In the genomic region with DNA sequence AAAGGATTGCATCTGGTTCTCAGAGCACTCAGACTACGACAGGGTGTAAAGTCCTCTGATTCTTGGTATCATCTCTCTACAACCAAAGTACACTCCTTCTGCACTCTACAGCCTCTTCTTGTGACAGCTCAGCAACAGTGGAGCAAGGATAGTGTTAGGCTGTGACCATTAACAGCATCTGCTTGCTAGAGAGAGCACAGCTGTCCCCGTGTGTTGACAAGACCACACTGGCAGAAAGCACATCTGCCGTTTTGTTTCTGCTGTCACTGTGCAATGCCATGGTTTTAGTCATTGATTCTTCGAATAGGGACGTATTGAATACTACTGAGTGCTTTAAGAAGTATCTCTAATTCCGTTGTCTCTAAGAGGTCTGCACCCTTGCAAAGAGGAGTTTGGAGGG, we compare ENCODE assay signal across 27 mouse cellular contexts. TPM values are rescaled to one million over a fixed set of nuclear protein-coding genes. Genes with fewer than 3 reads are reported as not detected.
"Had no signal": no experiment of that assay in that cellular context is flagged by ENCODE, and none has a peak within 500 bp of the region (broad histone marks: within the 10 kb centered on the region; RNA-seq: fewer than 3 reads in every experiment).

No protein-coding gene starts in this region.

- H3K27me3 ChIP-seq: heart, embryonic 12.5 days; limb, embryonic 13.5 days; limb, embryonic 15.5 days; liver, embryonic 12.5 days had no signal

- DNase-seq: gastrocnemius, adult 2 months; gastrocnemius, postnatal 10 days; gastrocnemius, postnatal 25 days; heart, adult 18-20 months; heart, postnatal 10 days; heart, postnatal 4 days; kidney, adult 18-20 months; kidney, adult 8-10 months; kidney, postnatal 14 days; kidney, postnatal 36 days; layer of hippocampus, adult 9-11 months; layer of hippocampus, postnatal 36 days; left cerebral cortex, postnatal 4 days had no signal

- H3K27ac ChIP-seq: gastrocnemius, adult 2 months; heart, embryonic 10.5 days; hindbrain, embryonic 10.5 days; hindbrain, embryonic 12.5 days; kidney, embryonic 15.5 days; kidney, postnatal 0 days; limb, embryonic 13.5 days; limb, embryonic 15.5 days; liver, embryonic 12.5 days had no signal

- H3K36me3 ChIP-seq: heart, embryonic 10.5 days; heart, embryonic 12.5 days; hindbrain, embryonic 10.5 days; hindbrain, embryonic 12.5 days; kidney, embryonic 15.5 days; limb, embryonic 13.5 days; limb, embryonic 15.5 days; liver, embryonic 12.5 days had no signal

- H3K4me2 ChIP-seq: heart, embryonic 12.5 days; hindbrain, embryonic 12.5 days; hindbrain, embryonic 14.5 days; kidney, embryonic 15.5 days; limb, embryonic 15.5 days; liver, embryonic 12.5 days had no signal

- H3K9ac ChIP-seq: heart, embryonic 12.5 days; hindbrain, embryonic 12.5 days; kidney, embryonic 15.5 days; limb, embryonic 13.5 days; limb, embryonic 15.5 days; liver, embryonic 12.5 days had no signal

- H3K9me3 ChIP-seq: heart, embryonic 10.5 days; hindbrain, embryonic 12.5 days; kidney, embryonic 15.5 days; limb, embryonic 13.5 days; limb, embryonic 15.5 days; liver, embryonic 12.5 days had no signal

- H3K4me3 ChIP-seq: gastrocnemius, adult 2 months; heart, embryonic 10.5 days; heart, embryonic 12.5 days; hindbrain, embryonic 10.5 days; hindbrain, embryonic 12.5 days; kidney, embryonic 15.5 days; limb, embryonic 13.5 days; limb, embryonic 15.5 days; liver, embryonic 12.5 days had no signal

- ATAC-seq: hindbrain, embryonic 16.5 days; liver, embryonic 12.5 days had no signal

RNA-seq across cellular contexts. Expression of a gene that starts 36.6 kb away (rescaled TPM):
- polyA plus RNA-seq: kidney, postnatal 0 days; large intestine, adult 2 months; limb, embryonic 11.5 days; liver, adult 2 months; liver, embryonic 12.5 days had no signal
